Mouse (Mus musculus): ENCODE results near the gene Plek. TPM values are rescaled to one million over a fixed set of nuclear protein-coding genes. Genes with fewer than 3 reads are reported as not detected.

Plek gene
- polyA plus RNA-seq, 1 experiment from 2014 or later: 1.3 TPM

DNA sequence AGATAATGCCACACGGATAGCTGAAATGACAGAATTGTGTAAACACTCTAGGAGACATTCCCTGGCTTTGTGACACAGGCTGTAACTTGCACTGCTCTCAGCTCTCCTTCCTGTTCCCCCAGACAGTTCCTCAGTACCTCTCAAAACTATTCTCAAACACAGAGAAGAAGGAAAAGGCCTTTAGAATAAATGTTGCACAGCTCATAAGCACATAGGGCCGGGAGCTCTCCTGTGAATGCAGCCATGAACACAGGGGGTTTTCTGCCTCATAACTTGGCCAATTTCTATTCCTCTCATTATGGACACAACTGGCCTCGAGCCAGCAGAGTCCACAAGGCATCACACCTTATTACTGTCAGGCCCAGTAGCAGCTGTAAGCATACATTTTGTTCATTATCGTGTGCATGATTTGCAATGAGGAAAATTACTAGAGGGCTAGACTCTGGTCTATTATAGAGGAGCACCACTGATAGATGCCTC is 110.2 kb downstream of the Plek start:
- no peaks in the 10 kb centered on the region for H3K9me3 ChIP-seq (ENCODE audit: control insufficient read depth)
- no peak overlapping the region for H3K4me2 ChIP-seq (replicated peaks; ENCODE audit: low read depth)
- H3K4me1 ChIP-seq (replicated peaks; ENCODE audit: control insufficient read depth, insufficient read depth, low read length): no peaks in the 10 kb centered on the region
- no peak overlapping the region for H3K27ac ChIP-seq (ENCODE audit: low read depth, low read length)
- no peaks in the 10 kb centered on the region for H3K27me3 ChIP-seq (replicated peaks; ENCODE audit: control insufficient read depth, insufficient read depth, low read length)
- no peak overlapping the region for H3K9ac ChIP-seq (ENCODE audit: low read depth, low read length)
- no peaks in the 10 kb centered on the region for H3K36me3 ChIP-seq (ENCODE audit: control insufficient read depth, insufficient read depth)
- 50% methylated on average over 4 of the region's 4 CpGs for WGBS
- TF ChIP-seq CTCF (IDR thresholded peaks at IDR 0.05; ENCODE audit: low read depth): no peak
- H3K4me3 ChIP-seq (ENCODE audit: low read depth, low read length): no peak overlapping the region
- no peak for ATAC-seq

DNA sequence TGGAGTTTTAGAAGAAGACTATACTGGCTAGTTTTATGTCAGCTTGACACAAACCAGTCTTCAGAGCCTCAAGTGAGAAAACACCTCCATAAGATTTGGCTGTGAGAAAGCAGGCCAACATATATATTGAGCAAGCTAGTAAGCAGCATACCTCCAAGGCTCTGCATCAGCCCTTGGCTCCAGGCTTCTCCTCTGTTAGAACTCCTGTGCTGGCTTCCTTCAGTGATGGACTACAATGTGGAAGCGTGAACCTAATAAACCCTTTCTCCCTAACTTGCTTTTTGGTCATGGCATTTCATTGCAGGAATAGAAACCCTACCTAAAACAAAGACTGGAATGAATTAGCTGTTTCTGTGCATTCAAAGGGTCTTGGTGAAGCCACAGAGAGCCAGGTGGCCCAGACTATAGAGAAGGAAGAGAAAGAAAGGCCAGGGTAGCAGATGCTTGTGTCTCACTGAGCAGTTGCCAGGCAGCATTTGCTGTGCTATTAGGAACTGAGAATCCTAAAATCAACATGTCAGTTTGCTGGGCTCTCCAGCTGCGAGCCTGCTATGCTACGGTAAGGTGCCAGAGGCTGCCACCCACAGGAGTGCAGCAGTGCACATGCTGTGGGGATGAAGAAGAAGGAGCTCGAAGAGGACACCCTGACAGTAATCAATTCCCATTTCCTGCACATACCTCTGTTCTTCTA is 110.9 kb downstream of the Plek start:
- TF ChIP-seq CTCF (IDR thresholded peaks at IDR 0.05; ENCODE audit: low read depth): no peak
- no peak overlapping the region for H3K9ac ChIP-seq (ENCODE audit: low read depth, low read length)
- H3K9me3 ChIP-seq (ENCODE audit: control insufficient read depth): no peaks in the 10 kb centered on the region
- no peak overlapping the region for H3K4me3 ChIP-seq (ENCODE audit: low read depth, low read length)
- H3K4me2 ChIP-seq (replicated peaks; ENCODE audit: low read depth): no peak overlapping the region
- no peaks in the 10 kb centered on the region for H3K36me3 ChIP-seq (ENCODE audit: control insufficient read depth, insufficient read depth)
- H3K27me3 ChIP-seq (replicated peaks; ENCODE audit: control insufficient read depth, insufficient read depth, low read length): no peaks in the 10 kb centered on the region
- no peak for ATAC-seq
- H3K27ac ChIP-seq (ENCODE audit: low read depth, low read length): no peak overlapping the region
- WGBS: 61% methylated on average over 4 of the region's 4 CpGs
- no peaks in the 10 kb centered on the region for H3K4me1 ChIP-seq (replicated peaks; ENCODE audit: control insufficient read depth, insufficient read depth, low read length)

DNA sequence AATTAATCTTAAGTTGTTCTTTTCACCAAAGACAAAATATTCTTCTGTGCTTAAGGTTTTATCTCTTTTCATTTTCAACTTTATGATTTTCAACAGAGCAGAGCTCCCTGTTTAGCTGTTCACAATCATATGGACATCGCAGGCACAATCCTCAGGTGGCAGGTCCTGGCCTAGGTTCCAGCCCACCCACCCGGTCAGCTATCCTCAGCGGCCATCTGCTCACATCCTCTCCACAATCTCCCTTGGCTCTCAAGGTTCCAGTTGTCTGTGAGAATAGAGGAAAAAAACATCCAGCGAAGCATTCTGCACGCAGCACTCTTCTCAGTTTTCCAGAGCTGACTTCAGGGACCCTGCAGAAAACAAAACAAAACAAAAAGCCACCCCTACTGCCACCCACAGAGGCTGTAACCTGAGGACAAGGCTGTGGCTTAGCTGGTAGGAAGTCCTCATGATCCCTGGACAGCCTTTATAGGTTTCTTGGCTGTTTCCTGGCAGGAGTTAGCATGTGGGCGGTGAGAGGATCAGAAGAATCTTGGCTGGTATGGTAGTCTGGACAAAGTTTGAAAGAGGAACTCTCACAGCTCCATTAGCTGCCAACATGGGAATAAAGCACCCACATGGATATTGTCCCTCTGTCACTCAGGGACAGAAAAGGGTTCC is 116.5 kb downstream of the Plek start:
- Histone ChIP-seq H3K9ac (ENCODE audit: low read depth, low read length) (no peak overlapping the region), H3K27ac (ENCODE audit: low read depth, low read length) (no peak overlapping the region), H3K4me2 (replicated peaks; ENCODE audit: low read depth) (no peak overlapping the region), H3K36me3 (ENCODE audit: control insufficient read depth, insufficient read depth) (no peaks in the 10 kb centered on the region), H3K4me3 (ENCODE audit: low read depth, low read length) (no peak overlapping the region), H3K4me1 (replicated peaks; ENCODE audit: control insufficient read depth, insufficient read depth, low read length) (no peaks in the 10 kb centered on the region), H3K9me3 (ENCODE audit: control insufficient read depth) (no peaks in the 10 kb centered on the region), H3K27me3 (replicated peaks; ENCODE audit: control insufficient read depth, insufficient read depth, low read length) (no peaks in the 10 kb centered on the region)
- 82% methylated on average over 6 of the region's 6 CpGs for WGBS
- no peak for ATAC-seq
- TF ChIP-seq CTCF (IDR thresholded peaks at IDR 0.05; ENCODE audit: low read depth): no peak

DNA sequence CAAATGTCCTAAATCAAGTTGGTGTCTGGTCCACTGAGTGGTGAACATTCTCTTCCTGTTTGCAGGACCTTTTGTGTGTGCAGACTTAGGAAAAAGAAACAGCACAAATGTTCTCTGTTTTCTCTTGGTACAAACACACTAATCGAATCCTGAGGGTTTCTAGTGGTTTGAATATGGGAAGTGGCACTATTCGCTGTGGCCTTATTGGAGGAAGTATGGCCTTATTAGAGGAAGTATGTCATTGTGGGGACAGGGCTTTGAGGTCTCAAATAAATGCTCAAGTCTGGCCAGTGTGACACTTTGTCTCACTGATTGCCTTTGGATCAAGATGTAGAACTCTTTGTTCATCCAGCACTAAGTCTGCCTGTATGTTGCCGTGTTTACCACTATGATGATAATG is 120.0 kb downstream of the Plek start:
- H3K27ac ChIP-seq (ENCODE audit: low read depth, low read length): no peak overlapping the region
- no peak overlapping the region for H3K9ac ChIP-seq (ENCODE audit: low read depth, low read length)
- no peak overlapping the region for H3K4me2 ChIP-seq (replicated peaks; ENCODE audit: low read depth)
- 94% methylated on average over 3 of the region's 3 CpGs for whole genome bisulfite sequencing
- H3K4me3 ChIP-seq (ENCODE audit: low read depth, low read length): no peak overlapping the region
- no peaks in the 10 kb centered on the region for H3K36me3 ChIP-seq (ENCODE audit: control insufficient read depth, insufficient read depth)
- ATAC-seq: no peak
- H3K4me1 ChIP-seq (replicated peaks; ENCODE audit: control insufficient read depth, insufficient read depth, low read length): no peaks in the 10 kb centered on the region
- H3K9me3 ChIP-seq (ENCODE audit: control insufficient read depth): no peaks in the 10 kb centered on the region
- H3K27me3 ChIP-seq (replicated peaks; ENCODE audit: control insufficient read depth, insufficient read depth, low read length): no peaks in the 10 kb centered on the region
- TF ChIP-seq CTCF (IDR thresholded peaks at IDR 0.05; ENCODE audit: low read depth): no peak

Other genes starting within 250 kb of the Plek start
- 0.17 and 0.25 TPM in 2 replicates for gene Fbxo48, start 101.0 kb downstream of the Plek start, polyA plus RNA-seq (2015; fragmentation: Nextera tagmentation; extraction: Ambion mirVana)
- gene Cnrip1, start 795 bp downstream of the Plek start, polyA plus RNA-seq (2015; fragmentation: Nextera tagmentation; extraction: Ambion mirVana): 12.2 and 12.4 TPM in 2 replicates
- 78.6 and 87.0 TPM in 2 replicates for gene Ppp3r1, start 106.9 kb upstream of the Plek start, polyA plus RNA-seq (2015; fragmentation: Nextera tagmentation; extraction: Ambion mirVana)
- gene Wdr92, start 129.7 kb upstream of the Plek start, polyA plus RNA-seq (2015; fragmentation: Nextera tagmentation; extraction: Ambion mirVana): 10.9 and 11.7 TPM in 2 replicates
- 46.6 and 54.1 TPM in 2 replicates for gene Pno1, start 159.2 kb upstream of the Plek start, polyA plus RNA-seq (2015; fragmentation: Nextera tagmentation; extraction: Ambion mirVana)
- gene C1d, start 205.2 kb upstream of the Plek start, polyA plus RNA-seq (2015; fragmentation: Nextera tagmentation; extraction: Ambion mirVana): 101 and 106 TPM in 2 replicates